Mouse (Mus musculus) liver, adult 2 months (tissue): Measurements from ENCODE around the gene Cdh22.

Source experiments
- CTCF ChIP-seq: fragments of 200-500 bp; IDR thresholded peaks from 2 replicates; pipeline ENCODE4 v1.5.1; 2011; ENCODE audit warnings: low read depth, low read length, control low read depth
- POLR2A ChIP-seq: fragments of 200-500 bp; IDR thresholded peaks from 2 replicates; pipeline ENCODE4 v1.6.1; 2011; ENCODE audit warnings: low read length, control low read depth; ENCODE audit not compliant: insufficient read depth; ENCODE audit errors: extremely low read depth

GRCm38 (mm10) chr2:165090650-165091049, 144.0 kb downstream of the Cdh22 start, which contains the start of gene 1700025C18Rik:
- no peak for TF ChIP-seq CTCF
- TF ChIP-seq POLR2A: no peak
